Mouse (Mus musculus) embryonic facial prominence, embryonic 11.5 days (tissue): ENCODE data around the gene Ndufs7. TPM values are rescaled to one million over a fixed set of nuclear protein-coding genes. Genes with fewer than 3 reads are reported as not detected.
A peak's percentile ranks its signal among the peaks of the same experiment; 100 is the strongest.

Source experiments
- ATAC-seq: fragments of 200-750 bp; cut with Nextera tagmentation; replicated peaks from 2 replicates; pipeline ENCODE4 v1.8.0; 2017; ENCODE audit warnings: low read depth; ENCODE audit not compliant: insufficient number of reproducible peaks, low FRiP score, low TSS enrichment
- DNase-seq: peaks from one replicate; pipeline ENCODE4 v3.0.0-alpha.2; 2015; ENCODE audit warnings: low spot score
- H3K27ac ChIP-seq: fragments of 300-500 bp; sonication (generic); replicated peaks from 2 replicates; pipeline ENCODE4 v1.5.1; 2014; ENCODE audit warnings: mild to moderate bottlenecking, low read depth, low read length, control low read depth
- H3K27me3 ChIP-seq: fragments of 300-500 bp; sonication (generic); 2 replicates; pipeline ENCODE4 v1.6.1; 2014; ENCODE audit warnings: mild to moderate bottlenecking, low read length, moderate library complexity, mixed read lengths; ENCODE audit not compliant: control insufficient read depth, insufficient read depth
- H3K36me3 ChIP-seq: fragments of 300-500 bp; sonication (generic); replicated peaks from 2 replicates; pipeline ENCODE4 v1.6.1; 2014; ENCODE audit warnings: low read depth, mild to moderate bottlenecking, low read length, moderate library complexity, mixed read lengths; ENCODE audit not compliant: control insufficient read depth, insufficient read depth
- H3K4me1 ChIP-seq: fragments of 300-500 bp; sonication (generic); 2 replicates; pipeline ENCODE4 v1.6.1; 2014; ENCODE audit warnings: low read length, mixed read lengths; ENCODE audit not compliant: control insufficient read depth, insufficient read depth
- H3K4me2 ChIP-seq: fragments of 300-500 bp; sonication (generic); 2 replicates; pipeline ENCODE4 v1.6.1; 2014; ENCODE audit warnings: low read depth, mild to moderate bottlenecking, control low read depth, low read length, moderate library complexity
- H3K4me3 ChIP-seq: fragments of 300-500 bp; sonication (generic); 2 replicates; pipeline ENCODE4 v1.5.1; 2014; ENCODE audit warnings: low read depth, low read length, control low read depth
- H3K9ac ChIP-seq: fragments of 300-500 bp; sonication (generic); replicated peaks from 2 replicates; pipeline ENCODE4 v1.6.1; 2014; ENCODE audit warnings: mild to moderate bottlenecking, control low read depth, low read length
- H3K9me3 ChIP-seq: fragments of 300-500 bp; sonication (generic); replicated peaks from 2 replicates; pipeline ENCODE4 v1.6.1; 2016; ENCODE audit warnings: mild to moderate bottlenecking, low read length, inconsistent platforms, mixed read lengths; ENCODE audit not compliant: control insufficient read depth
- WGBS: fragments of 180-500 bp; shearing (Covaris S2); extraction: QIAGEN DNeasy Blood & Tissue Kit; methylation state at CpG from one replicate; pipeline ENCODE4 v1.1.7; 2014; 5-methylcytosine and 5-hydroxymethylcytosine counted together
- polyA plus RNA-seq: library from polyadenylated mRNA; unstranded; fragments of >200 nt; fragmentation: Nextera tagmentation; extraction: Ambion mirVana; gene quantifications from 2 replicates; pipeline ENCODE4 v1.2.1, GENCODE M21; 2014

Gene Ndufs7
- polyA plus RNA-seq, 1 experiment from 2014 or later: 221 TPM

- 82% methylated on average over 8 of the region's 8 CpGs for WGBS
Observed at GRCm38 (mm10) chr10:80281921-80282371, 33.0 kb downstream of the Ndufs7 start.

GRCm38 (mm10) chr10:80282481-80283441, 33.8 kb downstream of the Ndufs7 start:
- ATAC-seq (no peak), DNase-seq (no peak)
- H3K9ac ChIP-seq: no peak overlapping the region
- no peak overlapping the region for H3K27ac ChIP-seq
- no peaks in the 10 kb centered on the region for H3K9me3 ChIP-seq
- no peaks in the 10 kb centered on the region for H3K4me1 ChIP-seq
- 89% methylated on average over 20 of the region's 20 CpGs for WGBS
- H3K4me2 ChIP-seq: no peak overlapping the region
- peaks cover 26% of the 10 kb centered on the region for H3K36me3 ChIP-seq
- no peaks in the 10 kb centered on the region for H3K27me3 ChIP-seq
- H3K4me3 ChIP-seq: no peak overlapping the region

More at GRCm38 (mm10) chr10:80281921-80282371, 33.0 kb downstream of the Ndufs7 start:
- Histone ChIP-seq H3K27ac (no peak overlapping the region), H3K9ac (no peak overlapping the region), H3K4me1 (no peaks in the 10 kb centered on the region), H3K36me3 (peaks cover 29% of the 10 kb centered on the region), H3K4me3 (no peak overlapping the region), H3K9me3 (no peaks in the 10 kb centered on the region), H3K27me3 (no peaks in the 10 kb centered on the region), H3K4me2 (no peak overlapping the region)
- DNase-seq (no peak), ATAC-seq (no peak)

GRCm38 (mm10) chr10:80285222-80286070, 36.5 kb downstream of the Ndufs7 start:
- Histone ChIP-seq H3K36me3 (peaks cover 19% of the 10 kb centered on the region), H3K27ac (no peak overlapping the region)
- 90% methylated on average over 14 of the region's 15 CpGs for WGBS

GRCm38 (mm10) chr10:80288097-80288496, 39.2 kb downstream of the Ndufs7 start:
- H3K9ac ChIP-seq: no peak overlapping the region
- no peaks in the 10 kb centered on the region; the same call in 1 of the 2 replicates for H3K4me1 ChIP-seq
- H3K9me3 ChIP-seq: no peaks in the 10 kb centered on the region
- no peaks in the 10 kb centered on the region for H3K27me3 ChIP-seq
- no peak for ATAC-seq
- no peak for DNase-seq
- H3K4me2 ChIP-seq: no peak overlapping the region
- no peak overlapping the region for H3K4me3 ChIP-seq
- peaks cover 14% of the 10 kb centered on the region for H3K36me3 ChIP-seq
- H3K27ac ChIP-seq: no peak overlapping the region
- WGBS: 92% methylated on average over 12 of the region's 12 CpGs

More at GRCm38 (mm10) chr10:80285222-80286070, 36.5 kb downstream of the Ndufs7 start:
- Histone ChIP-seq H3K4me2 (no peak overlapping the region), H3K9ac (no peak overlapping the region), H3K27me3 (no peaks in the 10 kb centered on the region), H3K9me3 (no peaks in the 10 kb centered on the region), H3K4me3 (no peak overlapping the region), H3K4me1 (no peaks in the 10 kb centered on the region)
- no peak for ATAC-seq
- no peak for DNase-seq

- H3K27me3 ChIP-seq: no peaks in the 10 kb centered on the region
- no peak overlapping the region for H3K27ac ChIP-seq
- H3K4me3 ChIP-seq: no peak overlapping the region
- H3K9me3 ChIP-seq: no peaks in the 10 kb centered on the region
- DNase-seq: no peak
- H3K4me2 ChIP-seq: no peak overlapping the region
- peaks cover 12% of the 10 kb centered on the region for H3K36me3 ChIP-seq
- H3K9ac ChIP-seq: no peak overlapping the region
- peaks cover 3% of the 10 kb centered on the region; the same call in 1 of the 2 replicates for H3K4me1 ChIP-seq
- no peak for ATAC-seq
- 86% methylated on average over 8 of the region's 8 CpGs for WGBS
Observed at GRCm38 (mm10) chr10:80288657-80289056, 39.7 kb downstream of the Ndufs7 start.

- Histone ChIP-seq H3K4me1 (peaks cover 3% of the 10 kb centered on the region; the same call in 1 of the 2 replicates), H3K36me3 (peaks cover 5% of the 10 kb centered on the region), H3K4me3 (peak within 1 kb of the TSS; percentile 96), H3K27ac (peak within 1 kb of the TSS; percentile 78), H3K9me3 (no peaks in the 10 kb centered on the region), H3K9ac (peak within 1 kb of the TSS; percentile 99), H3K4me2 (peak within 1 kb of the TSS; percentile 92), H3K27me3 (no peaks in the 10 kb centered on the region)
- WGBS: under 1% methylated on average over 72 of the region's 72 CpGs
- ATAC-seq: peak; percentile 75
- peak; percentile 98 for DNase-seq
Observed at GRCm38 (mm10) chr10:80292251-80293146, 43.6 kb downstream of the Ndufs7 start, which contains the start of gene Rps15. Gene Rps15 (plus strand): TSS chr10:80292453.

GRCm38 (mm10) chr10:80293325-80293724, 44.4 kb downstream of the Ndufs7 start:
- Histone ChIP-seq H3K4me3 (peak overlapping the region; percentile 96), H3K4me1 (peaks cover 3% of the 10 kb centered on the region; the same call in 1 of the 2 replicates), H3K9me3 (no peaks in the 10 kb centered on the region), H3K27me3 (peaks cover 2% of the 10 kb centered on the region; the same call in 1 of the 2 replicates), H3K9ac (peak overlapping the region; percentile 99), H3K27ac (no peak overlapping the region), H3K36me3 (peaks cover 5% of the 10 kb centered on the region), H3K4me2 (peak overlapping the region; percentile 92)
- ATAC-seq (no peak), DNase-seq (no peak)
- 28% methylated on average over 14 of the region's 14 CpGs for WGBS
